Mouse (Mus musculus) A20 (cell line): ENCODE measurements at regions not wholly inside any gene's neighbourhood (a gene's known extent, or its start where the extent isn't known, plus 50 kb on each side); places are given as distances from the start of the nearest gene placed in this dataset.

Source experiments
- DNase-seq: peaks from one replicate; pipeline ENCODE4 v3.0.0-alpha.2; 2011; ENCODE audit warnings: low read depth, low spot score

- no peak for DNase-seq
Measured at GRCm38 (mm10) chr10:66909905-66910681, 185.8 kb upstream of the Jmjd1c start.

DNA sequence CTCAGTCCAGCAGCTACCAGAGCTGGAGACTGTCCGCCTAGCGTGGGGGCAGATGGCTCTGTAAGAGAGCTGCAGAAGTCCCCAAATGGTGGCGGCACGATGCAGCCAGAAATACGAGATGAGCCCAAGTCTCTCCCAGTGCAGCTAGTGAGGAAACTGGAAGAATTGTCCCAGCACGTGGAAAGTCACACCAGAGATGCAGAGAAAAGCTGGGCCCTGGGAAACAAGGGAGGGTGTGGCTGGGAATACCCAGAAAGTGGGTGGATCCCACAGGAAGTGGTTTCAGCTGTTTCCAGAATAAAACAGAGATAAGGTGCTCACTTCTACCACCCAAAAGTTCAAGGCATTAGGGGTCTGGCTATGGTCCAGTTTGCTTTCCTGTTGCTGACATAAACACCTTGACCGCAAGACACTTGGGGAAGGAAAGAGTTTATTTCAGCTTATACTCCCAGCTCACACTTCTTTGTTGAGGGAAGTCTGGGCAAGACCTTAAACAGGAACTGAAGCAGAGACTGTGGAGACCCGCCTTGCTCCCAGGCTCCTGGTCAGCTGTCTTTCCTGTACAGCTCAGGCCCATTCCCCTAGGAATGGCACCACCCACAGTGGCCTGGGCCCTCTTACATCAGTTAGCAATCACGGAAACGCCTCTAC lies 184.5 kb upstream of the Jmjd1c start:
- DNase-seq, result no peak

DNA sequence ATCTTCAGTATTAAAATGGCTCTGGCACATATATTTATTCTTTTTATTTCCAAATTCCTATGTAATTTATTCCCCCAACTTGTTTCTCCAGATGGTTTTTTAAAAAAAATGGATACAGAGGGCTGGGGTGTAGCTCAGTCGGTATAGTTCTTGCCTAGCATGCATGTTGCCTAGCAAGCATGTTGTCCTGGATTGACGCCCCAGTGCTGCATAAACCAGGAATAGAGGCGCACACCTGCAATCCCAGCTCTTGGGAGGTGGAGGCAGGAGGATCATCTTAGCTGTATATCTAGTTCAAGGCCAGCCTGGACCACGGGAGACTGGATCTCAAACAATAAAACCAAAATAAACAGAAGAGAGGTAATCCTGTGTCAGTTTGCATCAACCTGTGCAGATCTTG lies 183.5 kb upstream of the Jmjd1c start:
- DNase-seq, result no peak

GRCm38 (mm10) chr10:66913187-66913586 lies 182.7 kb upstream of the Jmjd1c start:
- DNase-seq, result no peak

DNA sequence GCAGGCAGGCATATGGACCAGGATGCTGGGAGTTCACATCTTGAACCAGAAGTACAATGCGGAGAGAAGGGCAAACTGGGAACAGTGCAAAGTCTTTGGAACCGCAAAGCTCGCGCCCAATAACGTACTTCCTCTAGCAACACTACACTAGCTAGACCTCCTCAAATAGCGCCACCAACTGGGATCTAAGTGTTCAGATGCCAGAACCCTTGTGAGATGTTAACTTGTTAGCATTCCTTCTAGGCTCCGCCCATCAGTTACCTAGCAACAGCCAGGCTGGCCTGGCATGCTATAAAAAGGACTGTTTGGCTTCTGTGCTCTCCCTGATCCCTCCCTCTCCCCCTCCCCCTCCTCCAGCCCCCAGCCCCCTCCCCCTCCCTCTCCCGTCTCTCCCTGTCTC lies 182.3 kb upstream of the Jmjd1c start:
- no peak for DNase-seq

DNA sequence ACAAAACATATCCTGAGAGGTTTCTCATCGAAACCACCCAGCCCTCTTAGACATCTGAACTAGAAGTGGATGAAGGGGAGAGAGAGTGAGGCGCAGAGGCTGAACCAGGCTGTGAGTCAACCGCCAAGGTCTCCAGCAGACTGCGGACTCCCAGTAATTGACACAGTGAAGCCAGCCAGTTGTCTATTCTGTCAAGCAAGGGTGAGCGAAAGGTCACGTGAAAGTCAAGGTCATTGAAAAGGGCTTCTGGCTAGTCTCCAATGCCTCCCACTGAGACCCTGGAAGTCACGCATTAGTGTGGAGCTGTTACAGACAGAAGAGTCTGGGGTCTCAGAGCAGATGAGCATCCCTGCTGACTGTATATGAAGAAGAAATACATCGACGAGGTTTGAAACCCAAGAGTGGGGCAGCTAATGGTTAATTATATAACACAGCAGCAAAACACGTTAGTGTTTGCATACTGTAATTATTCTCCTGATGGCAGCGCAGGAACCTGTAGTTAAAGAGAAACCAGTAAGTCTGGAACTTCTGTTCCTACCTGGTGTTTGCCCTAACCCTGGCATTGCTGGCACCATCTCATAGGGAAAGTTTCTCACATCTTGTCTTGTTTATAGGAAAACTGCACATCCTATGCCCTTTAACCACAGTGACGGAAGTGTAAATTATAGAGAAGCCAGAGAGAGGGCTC lies 181.5 kb upstream of the Jmjd1c start:
- DNase-seq, result no peak

DNA sequence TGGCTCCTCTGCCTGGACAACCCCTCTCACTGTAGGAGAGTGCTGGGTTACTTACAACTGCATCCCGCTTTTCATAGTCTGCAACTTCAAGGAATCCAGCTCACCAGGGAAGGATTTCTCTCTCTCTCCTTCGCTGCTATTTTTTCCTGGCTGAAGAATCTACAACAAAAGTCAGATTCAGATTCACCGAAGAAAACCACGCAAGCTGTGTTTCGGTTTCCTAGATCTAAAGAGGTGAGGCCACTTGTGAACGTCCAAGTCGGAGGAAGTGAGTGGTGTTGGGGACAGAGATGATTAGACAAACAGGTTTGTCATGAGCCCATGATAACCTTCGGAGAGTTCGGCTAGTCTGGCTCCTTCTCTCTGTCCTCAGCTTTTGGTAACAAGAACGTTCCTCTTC lies 180.1 kb upstream of the Jmjd1c start:
- no peak for DNase-seq

- no peak for DNase-seq
Measured at GRCm38 (mm10) chr10:66917725-66918124, 178.2 kb upstream of the Jmjd1c start.

DNA sequence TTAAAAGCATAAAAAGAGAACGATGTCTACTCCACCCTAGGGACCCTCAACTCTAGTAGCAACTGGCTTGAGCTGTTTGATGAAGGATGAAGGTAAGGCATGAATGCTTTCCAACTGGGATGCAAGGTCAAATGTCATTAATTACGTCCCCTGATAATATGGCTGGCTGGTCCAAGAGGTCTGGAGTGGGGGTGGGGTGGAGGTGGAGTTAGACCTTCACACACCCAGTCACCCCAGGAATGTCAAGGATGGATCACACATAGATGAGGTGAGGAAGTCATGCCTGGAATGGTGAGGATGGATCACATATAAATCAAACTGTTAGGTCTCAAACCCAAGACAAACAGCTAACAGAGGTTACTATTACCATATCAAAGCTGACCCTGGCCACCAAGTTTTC lies 177.2 kb upstream of the Jmjd1c start:
- no peak for DNase-seq

DNA sequence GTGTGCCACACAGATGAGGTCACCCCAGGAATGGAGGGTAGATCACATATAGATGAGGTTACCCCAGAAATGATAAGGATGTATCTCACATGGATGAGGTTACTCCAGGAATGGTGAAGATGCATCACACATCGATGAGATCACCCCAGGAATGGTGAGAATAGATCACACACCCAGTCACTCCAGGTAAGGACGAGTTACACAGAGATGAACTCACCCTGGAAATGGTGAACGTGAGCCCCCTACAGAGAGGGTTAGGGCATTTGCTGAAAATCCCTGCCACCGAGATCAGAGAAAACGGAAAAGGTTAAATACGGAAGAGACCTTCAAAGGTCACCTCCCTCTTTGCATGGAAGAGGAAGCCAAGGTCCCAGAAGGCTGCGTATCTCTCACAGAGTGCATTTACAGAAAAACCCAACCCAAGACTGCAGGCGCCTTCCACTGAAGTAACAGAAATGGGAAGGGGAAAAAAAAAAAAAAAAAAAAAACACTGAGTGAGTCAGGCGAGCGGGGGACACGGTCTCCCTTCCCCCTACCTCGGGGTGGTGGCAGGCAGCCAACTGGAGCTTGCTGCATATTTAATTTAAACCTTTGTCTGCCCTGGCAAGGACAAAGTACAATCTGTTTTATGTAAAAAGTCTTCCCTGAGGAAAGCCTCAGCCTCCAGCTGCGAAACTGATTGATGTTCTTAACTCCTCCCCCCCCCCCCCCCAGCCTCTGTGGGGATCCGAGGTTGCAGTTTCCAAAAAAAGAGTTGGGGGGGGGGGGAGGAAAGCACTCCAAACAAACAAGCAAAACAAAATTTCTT lies 175.8 kb upstream of the Jmjd1c start:
- no peak for DNase-seq

DNA sequence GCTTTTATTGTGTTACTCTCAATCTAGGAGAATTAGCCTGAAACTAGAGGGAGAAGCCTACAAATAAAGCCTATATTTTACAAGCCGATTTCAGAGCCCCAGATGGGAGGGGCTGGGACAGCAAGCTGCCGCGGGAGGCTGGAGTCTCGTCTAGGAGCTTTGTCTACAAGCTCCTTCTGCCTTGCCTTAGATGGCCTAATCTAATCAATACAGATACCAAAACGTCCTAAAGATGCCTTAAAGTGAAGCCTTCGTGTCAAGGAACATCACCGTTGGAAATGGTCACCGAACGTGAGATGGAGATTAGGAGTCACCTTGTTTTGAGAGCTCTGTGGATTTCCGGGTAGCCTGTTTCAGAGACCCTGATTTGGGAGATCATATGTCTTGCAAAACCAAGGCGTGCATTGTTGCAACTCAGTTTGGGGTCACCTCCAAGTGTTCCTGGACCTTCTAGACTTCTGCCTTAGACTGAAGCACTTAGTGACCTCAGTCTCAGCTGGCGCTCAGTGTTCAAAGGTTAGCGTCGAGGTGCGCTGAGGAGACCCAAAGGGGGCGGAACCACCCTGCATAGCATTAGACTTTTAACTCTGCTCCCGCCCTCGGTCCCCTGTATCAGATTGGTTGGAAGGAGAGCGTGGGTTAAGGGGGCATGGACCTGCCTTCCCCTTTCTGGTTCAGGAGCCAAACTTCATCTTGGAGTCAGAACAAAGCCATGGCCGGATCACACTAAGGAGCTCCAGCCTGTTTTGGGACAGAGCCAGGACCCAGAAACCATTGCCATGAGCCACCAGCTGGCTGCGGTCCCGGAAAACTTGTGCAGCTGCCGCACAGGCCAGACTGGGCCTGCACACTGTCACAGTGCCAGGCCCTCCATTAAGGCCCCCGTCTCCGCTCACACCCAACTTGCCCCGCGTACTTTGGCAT lies 174.9 kb upstream of the Jmjd1c start:
- DNase-seq, result no peak

- no peak for DNase-seq
Measured at GRCm38 (mm10) chr10:66921776-66922175, 174.1 kb upstream of the Jmjd1c start.

DNA sequence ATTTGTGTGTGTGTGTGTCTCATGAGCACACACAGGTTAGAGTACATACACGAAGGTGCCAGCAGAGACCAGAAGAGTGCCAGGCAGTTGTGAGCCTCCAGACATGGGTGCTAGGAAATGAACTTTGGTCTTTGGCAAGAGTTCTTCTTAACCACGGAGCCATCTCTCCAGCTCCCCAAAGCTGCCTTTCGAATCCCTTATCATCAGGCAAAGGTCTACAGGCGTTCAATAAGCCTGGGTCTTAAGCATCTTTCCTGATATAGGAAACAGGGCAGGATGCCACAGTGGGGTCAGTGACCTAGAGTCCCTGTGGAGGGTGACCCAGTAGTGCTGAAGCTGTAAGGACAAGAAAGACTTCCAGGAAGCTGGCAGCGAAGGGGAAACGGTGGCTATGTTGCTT lies 173.6 kb upstream of the Jmjd1c start:
- no peak for DNase-seq

DNA sequence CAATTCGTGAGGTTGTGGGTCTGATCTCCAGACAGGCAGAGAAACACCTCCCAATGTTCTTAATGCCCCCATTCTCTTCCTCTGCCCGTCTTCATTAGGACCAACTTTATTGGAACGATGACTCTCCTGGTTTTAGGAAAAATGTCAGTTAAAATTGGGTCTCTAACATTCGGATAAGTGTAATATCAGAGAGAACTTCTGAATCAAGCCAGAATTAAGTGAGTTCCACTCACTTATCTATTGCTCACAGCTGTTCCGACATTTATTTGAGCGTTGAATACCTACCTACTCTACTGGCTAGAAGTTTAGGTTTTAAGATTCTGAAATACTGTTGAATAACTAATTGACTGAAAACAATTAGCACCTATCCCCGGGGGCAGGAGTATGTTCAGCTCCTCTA lies 172.0 kb upstream of the Jmjd1c start:
- no peak for DNase-seq

- DNase-seq, result no peak
Measured at GRCm38 (mm10) chr10:66924418-66924817, 171.5 kb upstream of the Jmjd1c start.

- DNase-seq, result no peak
Measured at GRCm38 (mm10) chr10:66925553-66926127, 170.3 kb upstream of the Jmjd1c start.

DNA sequence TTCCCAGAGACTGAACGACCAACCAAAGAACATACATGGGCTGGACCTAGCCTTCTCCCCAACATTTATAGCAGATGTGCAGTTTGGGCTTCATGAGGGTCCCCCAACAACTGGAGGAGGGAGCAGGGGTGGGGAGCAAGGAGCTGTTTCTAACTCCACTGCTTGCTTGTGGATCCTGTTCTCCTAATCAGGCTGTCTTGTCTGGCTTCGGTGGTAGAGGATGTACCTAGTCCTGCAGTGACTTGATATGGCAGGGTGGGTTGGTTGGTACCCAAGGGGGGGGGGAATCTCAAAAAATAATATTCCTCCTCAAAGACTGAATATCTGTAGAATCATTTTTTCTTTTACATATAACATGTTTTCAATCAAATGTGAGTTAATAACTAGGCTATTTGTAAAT lies 168.3 kb upstream of the Jmjd1c start:
- DNase-seq, result no peak

GRCm38 (mm10) chr10:66928211-66928990 lies 167.5 kb upstream of the Jmjd1c start:
- no peak for DNase-seq

- DNase-seq, result no peak
Measured at GRCm38 (mm10) chr10:66930563-66930962, 165.4 kb upstream of the Jmjd1c start.

DNA sequence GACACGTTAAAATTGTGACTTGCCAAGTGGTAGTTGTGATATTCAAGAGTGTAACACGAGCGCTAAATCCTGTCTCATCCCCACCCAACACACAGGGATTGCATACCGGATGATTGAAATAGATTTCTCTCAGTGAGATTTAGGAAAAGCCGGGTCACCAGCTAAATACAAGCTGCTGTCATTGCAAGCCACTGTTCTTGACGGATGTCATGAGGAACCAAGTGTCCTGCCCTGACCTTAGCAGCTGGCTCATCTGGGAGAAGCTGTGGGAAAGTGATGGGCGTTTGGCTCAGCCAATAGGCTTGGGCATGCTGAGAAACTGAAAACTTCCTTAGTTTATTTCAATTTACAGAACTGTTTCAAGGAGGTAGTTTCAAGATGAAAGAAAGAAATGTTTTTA lies 164.4 kb upstream of the Jmjd1c start:
- no peak for DNase-seq
